Mouse (Mus musculus): Measurements from ENCODE around the gene Gpr107.

DNA sequence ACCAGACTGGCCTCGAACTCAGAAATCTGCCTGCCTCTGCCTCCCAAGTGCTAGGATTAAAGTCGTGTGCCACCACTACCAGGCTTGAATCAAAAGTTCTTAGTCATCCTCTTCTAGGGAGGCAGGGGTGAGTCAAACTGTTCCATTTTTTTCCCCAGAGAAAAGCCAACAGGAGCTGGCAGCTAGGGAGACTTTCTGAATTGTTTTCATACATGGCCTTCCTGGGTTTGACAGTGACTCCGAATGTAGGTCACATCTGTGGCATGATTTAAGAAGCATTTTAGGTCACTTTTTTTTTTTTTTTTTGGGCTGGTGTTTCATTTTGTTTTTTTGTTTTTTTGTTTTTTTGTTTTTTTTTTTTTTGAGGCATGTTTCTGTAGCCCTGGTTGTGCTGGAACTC lies 33.9 kb upstream of the Gpr107 start:
- no peak for TF ChIP-seq CTCF (IDR thresholded peaks at IDR 0.05; ENCODE audit: borderline replicate concordance, insufficient read depth, low read length)
- no peak for TF ChIP-seq POLR2A (IDR thresholded peaks at IDR 0.05; ENCODE audit: low read depth, low read length)
